Mouse (Mus musculus): ENCODE measurements around the gene Gm21748.
"Not testable (repeated sequence)": the region's sequence is repeated elsewhere in the genome, so short reads cannot be mapped to it uniquely, and the experiment has no call there.

Gm21748 gene

GRCm38 (mm10) chrY:90839077-90839476 lies at the start of gene Gm21748:
TSS of gene Gm21748 (minus strand) at chrY:90839177.
- not testable (repeated sequence) for DNase-seq (ENCODE audit: low spot score)
